Mouse (Mus musculus): ENCODE results near the gene Irx3. TPM values are rescaled to one million over a fixed set of nuclear protein-coding genes. Genes with fewer than 3 reads are reported as not detected.

Gene Irx3
- polyA plus RNA-seq, 1 experiment from 2014 or later = not detected

DNA sequence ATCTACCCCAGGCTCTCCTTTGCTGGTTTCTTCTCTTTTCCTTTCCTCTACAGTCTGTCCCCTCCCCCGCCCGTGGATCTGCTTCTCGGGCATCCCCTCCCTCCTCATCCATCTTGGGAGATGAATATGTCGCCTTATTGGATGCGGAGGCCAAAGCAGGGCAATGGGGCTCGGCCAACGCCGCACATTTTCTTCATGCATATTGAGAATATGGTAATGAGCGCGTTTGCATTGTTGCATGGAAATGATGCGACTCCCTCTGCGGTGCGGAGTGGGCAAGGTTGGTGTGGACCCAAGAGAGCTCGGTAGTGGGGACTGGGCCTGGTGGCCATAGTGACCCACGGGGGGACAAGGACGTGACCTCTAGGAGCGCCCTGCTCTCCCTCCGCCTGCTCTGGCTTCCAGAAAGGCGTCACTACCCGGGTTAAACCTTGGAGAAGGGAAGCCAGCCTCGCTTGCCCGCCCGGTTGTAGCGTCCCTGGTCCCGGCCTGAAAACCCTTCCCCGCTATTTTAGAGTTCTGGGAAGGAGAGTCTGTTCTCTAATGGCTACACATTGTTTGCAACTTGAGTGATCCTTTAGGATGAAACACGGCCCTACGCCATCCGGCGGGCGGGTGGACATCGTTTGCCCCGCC is 4.3 kb upstream of the Irx3 start:
- Histone ChIP-seq H3K36me3 (ENCODE audit: inconsistent target) (no peaks in the 10 kb centered on the region), H3K27ac (no peak overlapping the region), H3K79me2 (ENCODE audit: inconsistent target) (no peaks in the 10 kb centered on the region), H3K4me3 (ENCODE audit: inconsistent target) (no peak overlapping the region)
- WGBS (ENCODE audit: missing documents) = 7% methylated on average over 33 of the region's 33 CpGs

DNA sequence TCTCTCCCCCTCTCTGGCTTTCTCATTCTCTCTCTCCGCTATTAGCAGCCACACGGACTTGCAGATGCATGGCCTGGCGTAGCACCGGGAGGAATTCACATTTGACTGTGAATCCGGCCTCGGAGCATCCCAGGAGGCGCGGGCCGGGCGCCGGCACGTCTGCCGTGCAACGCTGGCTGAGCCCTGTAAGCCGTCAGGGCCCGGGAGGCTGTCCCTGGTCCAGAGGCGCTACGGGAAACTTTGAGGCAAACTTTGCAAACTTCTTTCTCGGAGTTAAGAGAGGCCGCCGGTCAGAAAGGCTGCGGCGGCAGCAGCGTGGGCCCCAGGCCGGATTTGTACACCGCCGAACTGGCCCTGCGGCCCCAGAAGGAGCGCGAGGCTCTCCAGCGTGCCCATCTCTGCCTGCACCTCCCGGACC is 3.4 kb upstream of the Irx3 start:
- H3K4me3 ChIP-seq (ENCODE audit: inconsistent target) = no peak overlapping the region
- no peak overlapping the region for H3K27ac ChIP-seq
- no peaks in the 10 kb centered on the region for H3K79me2 ChIP-seq (ENCODE audit: inconsistent target)
- WGBS (ENCODE audit: missing documents) = 4% methylated on average over 32 of the region's 32 CpGs
- H3K36me3 ChIP-seq (ENCODE audit: inconsistent target) = no peaks in the 10 kb centered on the region

DNA sequence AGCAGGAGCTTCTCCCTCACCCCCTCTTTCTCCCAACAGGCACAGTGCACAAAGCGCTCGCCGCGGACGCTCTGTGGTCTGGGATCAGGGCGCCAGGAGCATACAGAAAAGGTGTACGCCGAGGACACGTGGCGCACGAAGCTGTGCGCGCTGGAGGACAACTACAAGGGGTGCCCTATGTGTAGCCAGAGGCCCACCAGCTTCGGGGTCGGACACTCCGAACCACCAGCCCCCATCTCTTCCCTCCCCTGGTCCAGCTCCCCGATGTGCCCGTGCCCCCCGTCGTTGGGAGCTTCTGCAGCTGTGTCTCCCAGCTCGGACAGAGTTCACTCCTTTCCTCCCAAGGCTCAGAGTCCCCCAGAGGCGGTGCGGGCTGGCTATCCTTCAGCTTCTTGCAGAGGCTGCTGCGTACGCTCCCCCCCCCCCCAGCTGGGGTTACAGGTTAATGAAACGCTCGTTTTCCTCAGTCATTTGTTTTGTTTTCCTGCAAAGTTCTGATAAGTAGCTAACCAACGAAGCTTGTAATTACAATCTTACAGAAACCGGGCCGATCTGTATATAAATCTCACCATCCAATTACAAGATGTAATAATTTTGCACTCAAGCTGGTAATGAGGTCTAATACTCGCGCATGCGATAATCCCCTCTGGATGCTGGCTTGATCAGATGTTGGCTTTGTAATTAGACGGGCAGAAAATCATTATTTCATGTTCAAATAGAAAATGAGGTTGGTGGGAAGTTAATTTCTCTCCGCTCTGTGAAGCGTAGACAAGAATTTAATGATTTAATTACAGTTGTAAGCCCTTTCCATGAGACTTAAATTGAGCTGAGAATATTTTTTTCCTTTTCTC is 2.8 kb upstream of the Irx3 start:
- Histone ChIP-seq H3K79me2 (ENCODE audit: inconsistent target) (no peaks in the 10 kb centered on the region), H3K27ac (no peak overlapping the region), H3K4me3 (ENCODE audit: inconsistent target) (no peak overlapping the region), H3K36me3 (ENCODE audit: inconsistent target) (no peaks in the 10 kb centered on the region)
- 8% methylated on average over 33 of the region's 36 CpGs for whole genome bisulfite sequencing (ENCODE audit: missing documents)

DNA sequence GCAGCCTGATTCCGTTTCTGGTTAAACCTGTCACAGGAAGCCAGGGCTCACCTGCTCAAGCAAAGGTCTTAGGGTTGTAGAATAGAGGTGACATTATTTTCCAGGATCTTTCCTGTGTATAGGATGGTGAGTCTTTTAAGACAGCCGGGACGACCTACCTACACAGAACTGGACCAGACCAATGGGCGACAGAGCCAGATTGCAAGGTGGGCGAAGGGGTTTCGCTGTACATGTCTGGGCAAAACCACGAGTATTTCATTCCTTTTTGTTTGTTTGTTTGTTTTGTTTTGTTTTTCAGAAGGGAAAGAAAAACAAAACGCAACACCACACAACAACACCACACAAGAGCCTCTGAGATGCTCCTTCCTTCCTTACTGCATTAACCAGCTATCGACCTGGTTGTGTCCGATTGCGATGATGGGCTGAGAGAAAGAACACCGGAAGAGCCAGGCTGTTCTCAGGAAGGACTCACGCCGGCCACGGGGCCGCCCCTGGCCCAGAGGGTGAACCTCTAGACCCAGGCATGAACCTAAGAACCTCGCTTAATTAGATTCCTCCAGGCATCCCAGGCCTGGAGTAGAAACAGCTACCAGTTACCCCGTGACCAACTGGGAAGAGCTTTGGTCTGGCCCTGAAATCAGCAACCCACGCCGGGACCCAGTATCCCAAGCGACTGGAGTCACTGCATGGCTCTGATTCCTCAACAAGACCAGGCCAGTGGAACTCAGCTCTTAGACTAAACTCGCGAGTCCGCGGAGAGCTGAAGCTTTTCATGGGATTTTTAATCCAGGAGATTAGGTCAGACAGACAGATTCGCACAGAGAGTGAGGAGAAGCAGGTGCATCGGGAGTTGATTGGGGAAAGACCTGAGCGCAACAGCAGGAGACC is 1.9 kb upstream of the Irx3 start:
- Histone ChIP-seq H3K79me2 (ENCODE audit: inconsistent target) (no peaks in the 10 kb centered on the region), H3K36me3 (ENCODE audit: inconsistent target) (no peaks in the 10 kb centered on the region), H3K4me3 (ENCODE audit: inconsistent target) (no peak overlapping the region), H3K27ac (no peak overlapping the region)
- 15% methylated on average over 28 of the region's 28 CpGs for WGBS (ENCODE audit: missing documents)

DNA sequence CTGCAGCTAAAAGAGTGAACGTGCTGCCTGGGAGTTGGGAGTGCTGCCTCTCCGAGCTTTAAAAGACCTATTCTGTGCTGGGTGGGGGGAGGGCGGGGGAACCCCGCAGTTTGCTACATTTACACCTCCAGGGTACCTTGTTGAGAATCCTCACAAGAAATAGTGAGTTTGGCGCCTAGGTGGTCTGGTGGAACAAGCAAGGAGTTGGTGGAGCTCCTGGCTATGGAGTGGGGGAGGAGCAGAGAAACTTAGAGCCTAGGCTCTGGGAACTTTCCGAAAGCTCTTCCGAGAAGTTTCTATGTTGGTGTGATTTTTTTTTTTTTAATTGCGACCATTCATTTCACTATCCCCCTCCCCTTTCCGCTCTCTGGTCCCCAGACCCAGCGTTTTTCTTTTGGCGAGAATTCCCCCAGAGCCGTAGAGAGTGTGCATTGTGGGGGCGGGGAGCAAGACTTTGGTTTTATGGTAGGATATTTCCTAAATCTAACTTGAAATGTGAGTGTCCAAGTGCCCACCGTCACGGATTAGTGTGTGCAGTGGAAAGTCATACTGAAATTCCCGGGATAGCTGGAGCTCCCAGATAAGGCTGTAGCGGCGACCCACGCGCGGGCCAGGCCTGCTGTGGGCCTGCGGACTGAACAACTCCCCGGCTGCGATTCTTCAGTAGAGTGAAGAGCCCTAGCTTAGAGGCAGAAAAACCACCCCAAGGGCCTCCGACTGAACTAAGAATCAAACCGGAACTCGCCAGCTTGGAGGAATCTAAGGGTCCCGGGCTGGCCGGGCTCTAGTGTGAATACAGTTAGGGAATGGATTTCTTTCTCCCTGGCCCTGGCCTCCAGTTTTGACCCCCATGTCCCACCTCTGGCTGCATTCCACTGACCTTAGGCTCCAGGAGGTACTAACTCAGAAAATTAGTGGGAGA is 795 bp upstream of the Irx3 start:
- no peaks in the 10 kb centered on the region for H3K36me3 ChIP-seq (ENCODE audit: inconsistent target)
- no peaks in the 10 kb centered on the region for H3K79me2 ChIP-seq (ENCODE audit: inconsistent target)
- H3K27ac ChIP-seq = no peak overlapping the region
- 11% methylated on average over 26 of the region's 29 CpGs for WGBS (ENCODE audit: missing documents)
- H3K4me3 ChIP-seq (ENCODE audit: inconsistent target) = no peak overlapping the region

DNA sequence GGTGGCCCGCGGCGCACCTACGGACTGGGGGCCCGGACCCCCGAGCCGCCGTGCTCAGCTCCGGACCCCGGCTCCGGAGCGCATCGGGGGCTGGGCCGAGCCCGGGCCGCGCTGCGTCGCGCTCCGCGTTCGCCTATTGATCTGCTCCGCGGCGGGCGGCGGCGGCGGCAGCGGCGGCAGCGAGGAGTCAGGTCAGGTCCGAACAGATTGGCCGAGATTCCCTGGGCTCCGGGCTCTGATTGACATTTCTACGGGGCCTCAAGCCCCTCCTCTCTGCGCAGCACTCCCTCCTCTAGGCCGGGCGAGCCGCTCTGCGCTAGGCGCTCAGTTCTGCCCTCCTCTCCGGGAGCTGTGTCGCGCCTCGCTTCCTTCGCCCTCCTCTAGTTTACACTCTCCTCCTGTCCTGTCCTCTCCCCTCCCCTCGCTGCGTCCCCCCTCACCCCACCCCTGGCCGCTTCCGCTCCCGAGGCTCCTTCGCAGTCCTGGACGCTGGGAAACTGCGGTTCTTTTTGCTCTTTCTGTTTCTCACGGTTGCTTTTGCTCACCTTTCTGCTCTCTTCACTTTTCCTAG is 541 bp downstream of the Irx3 start:
- Histone ChIP-seq H3K4me3 (ENCODE audit: inconsistent target) (no peak overlapping the region), H3K79me2 (ENCODE audit: inconsistent target) (no peaks in the 10 kb centered on the region), H3K27ac (no peak overlapping the region), H3K36me3 (ENCODE audit: inconsistent target) (no peaks in the 10 kb centered on the region)
- WGBS (ENCODE audit: missing documents) = under 1% methylated on average over 54 of the region's 57 CpGs

DNA sequence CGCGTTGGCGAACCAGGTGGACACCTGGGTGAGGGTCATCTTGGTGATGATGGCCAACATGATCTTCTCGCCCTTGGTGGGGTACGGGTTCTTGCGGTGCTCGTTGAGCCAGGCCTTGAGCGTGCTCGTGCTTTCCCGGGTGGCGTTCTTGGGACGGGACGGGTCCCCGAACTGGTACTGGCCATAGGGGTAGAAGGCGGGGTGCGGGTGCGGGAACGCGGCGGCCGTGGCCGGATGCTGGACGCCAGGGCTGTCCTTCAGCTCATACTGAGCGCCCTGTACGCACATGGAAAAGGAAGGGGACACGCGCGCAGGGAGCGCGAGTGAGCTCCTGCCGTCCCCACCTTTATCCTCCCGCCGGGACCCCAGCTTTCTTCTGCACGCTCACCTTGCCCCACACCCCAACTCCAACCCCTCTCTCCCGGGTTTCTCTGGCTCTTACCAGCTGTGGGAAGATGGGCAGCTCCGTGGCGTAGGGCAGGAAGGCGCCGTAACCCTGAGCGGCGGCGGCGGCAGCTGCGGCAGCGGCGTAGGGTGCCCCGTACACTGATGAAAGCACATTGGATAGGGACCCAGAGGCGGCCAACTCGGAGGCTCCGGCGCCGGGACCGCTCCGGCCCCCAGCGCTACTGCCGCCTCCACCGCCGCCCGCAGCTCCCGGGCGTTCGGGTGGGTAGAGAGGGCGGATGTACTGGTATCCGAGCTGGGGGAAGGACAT is 1.2 kb downstream of the Irx3 start:
- 5% methylated on average over 63 of the region's 64 CpGs for WGBS (ENCODE audit: missing documents)
- Histone ChIP-seq H3K27ac (no peak overlapping the region), H3K36me3 (ENCODE audit: inconsistent target) (no peaks in the 10 kb centered on the region), H3K4me3 (ENCODE audit: inconsistent target) (no peak overlapping the region), H3K79me2 (ENCODE audit: inconsistent target) (no peaks in the 10 kb centered on the region)

DNA sequence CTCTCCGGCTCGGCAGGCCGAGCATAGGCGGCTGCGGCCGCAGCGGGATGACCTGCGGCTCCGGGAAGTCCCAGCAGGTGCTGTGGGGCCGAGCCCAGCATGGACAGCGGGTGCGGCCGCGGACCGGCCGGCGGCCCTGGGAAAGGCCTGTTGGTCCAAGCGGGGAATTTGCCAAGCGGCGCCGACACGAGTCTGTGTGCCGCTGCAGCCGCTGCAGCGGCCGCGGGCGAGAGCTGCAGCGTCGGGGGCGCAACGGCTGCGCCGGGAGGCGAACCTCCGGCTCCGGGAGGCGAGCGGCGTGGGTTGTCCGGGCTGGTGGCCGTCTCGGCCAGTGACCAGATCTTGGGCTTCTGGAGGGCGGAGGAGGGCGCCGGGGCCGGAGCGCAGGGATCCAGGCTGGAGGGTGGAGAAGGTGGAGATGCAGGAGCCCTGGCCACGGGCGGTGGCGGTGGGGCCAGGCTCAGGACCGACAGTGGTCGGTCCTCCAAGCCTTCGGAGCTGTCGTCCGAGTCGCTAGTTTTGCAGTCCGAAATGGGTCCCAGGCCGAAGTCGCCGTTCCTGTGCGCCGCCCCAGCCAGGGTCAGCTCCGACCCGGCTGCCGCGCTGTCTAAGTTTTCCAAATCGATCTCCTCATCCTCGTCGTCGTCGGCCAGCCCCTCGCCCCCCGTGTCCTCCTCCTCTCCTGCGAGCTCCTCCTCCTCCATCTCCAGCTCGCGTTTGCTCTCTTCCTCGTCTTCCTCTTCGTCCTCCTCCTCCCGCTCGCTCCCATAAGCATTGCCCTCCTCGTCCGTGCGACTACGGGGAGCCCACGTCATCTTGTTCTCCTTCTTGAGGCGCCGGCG is 2.0 kb downstream of the Irx3 start:
- 3% methylated on average over 87 of the region's 89 CpGs for WGBS (ENCODE audit: missing documents)
- H3K36me3 ChIP-seq (ENCODE audit: inconsistent target) = no peaks in the 10 kb centered on the region
- no peaks in the 10 kb centered on the region for H3K79me2 ChIP-seq (ENCODE audit: inconsistent target)
- H3K27ac ChIP-seq = no peak overlapping the region
- H3K4me3 ChIP-seq (ENCODE audit: inconsistent target) = no peak overlapping the region

DNA sequence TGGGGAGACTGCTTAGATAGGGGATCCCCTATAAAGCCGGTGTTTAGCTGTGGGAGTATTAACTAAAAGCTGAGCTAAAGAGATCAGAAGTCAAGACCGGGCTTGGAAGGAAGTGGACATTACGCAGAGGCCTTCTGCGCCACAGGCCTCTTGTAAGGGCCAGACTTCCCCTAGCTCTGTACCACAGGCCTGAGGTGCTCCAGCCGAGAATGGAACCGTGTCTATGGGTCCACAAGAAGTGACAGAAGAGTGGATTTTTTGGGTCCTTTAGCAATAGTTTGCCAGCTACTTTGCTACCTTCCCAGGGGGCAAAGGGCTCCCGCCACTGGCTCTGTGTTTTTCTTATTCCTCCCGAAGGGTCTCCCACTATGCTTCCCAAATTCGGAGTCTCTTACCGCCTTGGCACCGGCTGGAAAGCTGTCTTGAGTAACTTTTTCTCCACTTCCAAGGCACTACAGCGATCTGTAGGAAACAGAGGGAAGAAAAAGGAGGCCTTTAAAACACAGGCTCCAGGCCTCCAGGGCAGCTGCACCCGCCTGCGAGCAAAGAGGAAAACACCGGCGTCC is 2.8 kb downstream of the Irx3 start:
- Histone ChIP-seq H3K36me3 (ENCODE audit: inconsistent target) (no peaks in the 10 kb centered on the region), H3K79me2 (ENCODE audit: inconsistent target) (no peaks in the 10 kb centered on the region), H3K27ac (no peak overlapping the region), H3K4me3 (ENCODE audit: inconsistent target) (no peak overlapping the region)
- WGBS (ENCODE audit: missing documents) = 28% methylated on average over 16 of the region's 16 CpGs

DNA sequence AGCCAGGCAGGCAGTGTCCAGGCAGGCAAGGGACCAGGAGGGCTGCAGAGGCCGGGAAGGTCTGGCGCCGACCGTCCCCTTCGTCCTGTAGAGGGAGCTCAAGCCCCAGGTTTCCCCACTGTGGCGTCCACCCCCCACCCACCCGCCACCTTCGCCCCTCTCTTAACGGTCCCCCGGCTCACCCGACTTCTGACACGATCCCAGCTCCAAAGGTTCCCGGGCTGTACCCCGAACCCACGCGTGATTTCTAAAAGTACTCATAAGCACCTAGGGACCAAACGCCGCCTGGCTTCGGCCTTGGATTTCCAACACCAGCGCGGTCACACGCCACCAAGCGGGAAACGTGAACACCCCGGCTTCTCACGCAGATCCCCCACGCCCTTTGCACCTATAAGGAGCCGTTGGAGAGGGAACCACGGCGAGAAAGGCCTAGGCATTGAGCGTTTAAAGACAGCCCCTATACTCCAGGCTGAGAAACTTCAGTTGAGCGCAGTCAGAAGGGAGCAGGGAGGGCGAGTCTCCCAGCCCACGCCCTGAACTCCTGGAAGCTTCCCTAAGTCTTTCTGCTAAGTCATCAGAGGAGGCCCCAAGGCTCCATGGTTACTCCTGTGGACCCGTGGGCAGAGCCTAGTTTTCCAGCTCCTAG is 4.1 kb downstream of the Irx3 start:
- H3K79me2 ChIP-seq (ENCODE audit: inconsistent target) = no peaks in the 10 kb centered on the region
- no peak overlapping the region for H3K27ac ChIP-seq
- WGBS (ENCODE audit: missing documents) = under 1% methylated on average over 35 of the region's 35 CpGs
- H3K4me3 ChIP-seq (ENCODE audit: inconsistent target) = no peak overlapping the region
- no peaks in the 10 kb centered on the region for H3K36me3 ChIP-seq (ENCODE audit: inconsistent target)

DNA sequence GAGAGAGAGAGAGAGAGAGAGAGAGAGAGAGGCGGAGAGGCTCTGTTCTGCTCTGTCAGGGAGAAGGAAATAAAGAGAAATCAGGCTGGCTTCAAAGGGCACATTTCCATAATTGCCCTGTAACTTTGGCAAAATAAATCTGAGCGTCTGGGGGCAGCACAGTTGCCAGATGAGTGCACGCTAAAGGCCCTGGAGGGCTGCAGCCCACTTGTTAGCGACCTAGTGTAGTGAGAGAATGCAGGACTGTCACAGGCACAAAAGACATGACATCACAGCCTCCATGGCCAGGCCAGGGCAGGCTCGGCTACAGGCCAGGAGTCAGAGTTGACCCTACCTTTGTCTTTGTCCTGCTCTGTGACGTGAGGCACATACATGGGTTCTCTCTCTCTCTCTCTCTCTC is 8.0 kb downstream of the Irx3 start:
- H3K36me3 ChIP-seq (ENCODE audit: inconsistent target) = no peaks in the 10 kb centered on the region
- no peaks in the 10 kb centered on the region for H3K79me2 ChIP-seq (ENCODE audit: inconsistent target)
- no peak overlapping the region for H3K27ac ChIP-seq
- 76% methylated on average over 6 of the region's 6 CpGs for WGBS (ENCODE audit: missing documents)
- no peak overlapping the region for H3K4me3 ChIP-seq (ENCODE audit: inconsistent target)

Measured in macrophage (primary cell).